Mouse (Mus musculus): ENCODE measurements at regions not wholly inside any gene's neighbourhood (a gene's known extent, or its start where the extent isn't known, plus 50 kb on each side); places are given as distances from the start of the nearest gene placed in this dataset.

DNA sequence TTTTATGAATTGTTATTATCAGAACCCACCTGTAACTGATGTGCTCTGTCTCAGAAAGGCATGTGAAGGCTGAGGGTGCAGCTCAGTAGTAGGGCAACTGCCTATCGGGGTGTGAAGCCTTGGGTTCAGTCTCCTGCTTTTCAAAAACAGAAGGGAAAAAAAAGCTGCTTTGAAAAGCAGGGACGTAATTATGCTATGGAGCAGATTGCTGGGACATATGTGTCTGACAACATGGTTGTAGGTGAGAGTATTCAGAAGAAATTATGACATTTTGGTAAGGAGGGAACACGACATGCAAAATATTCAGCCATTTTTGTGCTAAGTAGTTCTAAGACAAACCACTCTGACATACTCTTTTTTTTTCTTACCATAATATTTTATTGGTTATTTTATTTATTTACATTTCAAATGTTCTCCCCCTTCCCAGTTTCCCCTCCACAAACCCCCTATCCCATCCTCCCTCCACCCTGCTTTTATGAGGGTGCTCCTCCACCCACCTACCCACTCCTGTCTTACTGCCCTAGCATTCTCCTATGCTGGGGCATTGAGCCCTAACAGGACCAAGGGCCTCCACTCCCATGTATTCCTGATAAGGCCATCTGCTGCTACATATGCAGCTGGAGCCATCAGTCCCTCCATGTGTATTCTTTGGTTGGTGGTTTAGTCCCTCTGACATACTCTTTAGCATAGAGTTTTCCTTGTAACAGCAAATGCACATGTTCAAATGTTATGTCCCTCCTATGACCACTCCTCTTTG, 122.8 kb upstream of the Trpm3 start:
- H3K27me3 ChIP-seq (ENCODE audit: control insufficient read depth in 1 of 2, insufficient read depth in 2 of 2, low read length in 2 of 2), result no peaks in the 10 kb centered on the region
- no peaks in the 10 kb centered on the region for H3K9me3 ChIP-seq (replicated peaks; ENCODE audit: insufficient read depth, low read length)
- no peaks in the 10 kb centered on the region for H3K36me3 ChIP-seq (ENCODE audit: control insufficient read depth in 1 of 2, insufficient read depth in 2 of 2, low read length in 2 of 2)
- no peak overlapping the region for H3K27ac ChIP-seq (ENCODE audit: control insufficient read depth, low read depth, low read length)
- no peak overlapping the region for H3K9ac ChIP-seq (ENCODE audit: control insufficient read depth, low read depth, low read length, poor library complexity, severe bottlenecking)
- no peaks in the 10 kb centered on the region for H3K4me1 ChIP-seq (ENCODE audit: control insufficient read depth in 1 of 2, insufficient read depth in 2 of 2, low read length in 2 of 2)
- no peaks in the 10 kb centered on the region for H3K79me2 ChIP-seq (ENCODE audit: control insufficient read depth, insufficient read depth, low read length, poor library complexity)
- DNase-seq (ENCODE audit: low read depth, low spot score), result no peak
- TF ChIP-seq NRF1 (IDR thresholded peaks at IDR 0.05; ENCODE audit: insufficient read depth, low read depth, low read length, poor library complexity, severe bottlenecking), result no peak
- no peak for TF ChIP-seq POLR2AphosphoS5 (IDR thresholded peaks at IDR 0.05; ENCODE audit: borderline replicate concordance, low read depth, low read length)
- TF ChIP-seq RAD21 (IDR thresholded peaks at IDR 0.05; ENCODE audit: low read depth, low read length), result no peak
- TF ChIP-seq MAX (IDR thresholded peaks at IDR 0.05; ENCODE audit: low read length), result no peak
- TF ChIP-seq MAFK (IDR thresholded peaks at IDR 0.05; ENCODE audit: borderline replicate concordance, low read depth, low read length), result no peak
- TF ChIP-seq MAZ (IDR thresholded peaks at IDR 0.05; ENCODE audit: low read depth, low read length), result no peak
- H3K4me3 ChIP-seq (ENCODE audit: control insufficient read depth in 1 of 2, insufficient read depth in 1 of 2, low read depth in 2 of 2, low read length in 2 of 2), result no peak overlapping the region

DNA sequence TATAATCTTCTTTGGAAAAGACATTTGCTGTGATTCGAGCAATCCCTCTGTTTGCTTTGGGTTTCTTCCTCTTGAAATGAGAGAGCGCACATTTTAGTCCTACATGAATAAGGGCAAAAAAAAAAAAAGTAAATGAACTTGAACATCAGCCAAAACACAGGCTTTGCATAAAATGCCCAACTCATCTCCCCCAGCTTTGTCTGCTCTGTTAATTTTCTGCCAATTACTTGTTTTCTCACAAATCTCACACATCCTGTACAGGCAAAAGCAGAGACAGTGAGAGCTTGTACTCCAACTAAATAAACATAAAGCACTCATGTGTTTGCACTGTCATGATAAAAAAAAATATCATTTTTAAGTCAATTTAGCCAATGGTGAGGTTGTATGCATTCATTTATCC, 121.4 kb upstream of the Trpm3 start:
- H3K27ac ChIP-seq (ENCODE audit: control insufficient read depth, low read depth, low read length), result no peak overlapping the region
- no peaks in the 10 kb centered on the region for H3K27me3 ChIP-seq (ENCODE audit: control insufficient read depth in 1 of 2, insufficient read depth in 2 of 2, low read length in 2 of 2)
- H3K4me3 ChIP-seq (ENCODE audit: control insufficient read depth in 1 of 2, insufficient read depth in 1 of 2, low read depth in 2 of 2, low read length in 2 of 2), result no peak overlapping the region
- no peaks in the 10 kb centered on the region for H3K36me3 ChIP-seq (ENCODE audit: control insufficient read depth in 1 of 2, insufficient read depth in 2 of 2, low read length in 2 of 2)
- TF ChIP-seq MYC (IDR thresholded peaks at IDR 0.05; ENCODE audit: low read depth, low read length) (no peak), ZC3H11A (IDR thresholded peaks at IDR 0.05; ENCODE audit: low read depth, low read length) (no peak), CTCF (IDR thresholded peaks at IDR 0.05 in 2 of 3, conservative IDR thresholded peaks at IDR 0.05 in 1 of 3; ENCODE audit: control insufficient read depth in 1 of 3, insufficient read depth in 1 of 3, low read depth in 2 of 3, low read length in 3 of 3, poor library complexity in 1 of 3, severe bottlenecking in 1 of 3) (no peak), NELFE (IDR thresholded peaks at IDR 0.05; ENCODE audit: low read depth, low read length) (no peak), ZKSCAN1 (IDR thresholded peaks at IDR 0.05; ENCODE audit: low read depth, low read length) (no peak), POLR2AphosphoS5 (IDR thresholded peaks at IDR 0.05; ENCODE audit: borderline replicate concordance, low read depth, low read length) (no peak), E2F4 (IDR thresholded peaks at IDR 0.05; ENCODE audit: borderline replicate concordance, low read depth, low read length) (no peak), KAT2A (conservative IDR thresholded peaks at IDR 0.05; ENCODE audit: low read depth, low read length) (no peak), MYB (IDR thresholded peaks at IDR 0.05; ENCODE audit: low read depth, low read length) (no peak), GATA1 (IDR thresholded peaks at IDR 0.05; ENCODE audit: low read depth, low read length) (no peak), TCF12 (IDR thresholded peaks at IDR 0.05; ENCODE audit: low read depth, low read length) (no peak), TAL1 (IDR thresholded peaks at IDR 0.05; ENCODE audit: low read length) (no peak)
- no peak overlapping the region for H3K9ac ChIP-seq (ENCODE audit: control insufficient read depth, low read depth, low read length, poor library complexity, severe bottlenecking)
- no peaks in the 10 kb centered on the region for H3K79me2 ChIP-seq (ENCODE audit: control insufficient read depth, insufficient read depth, low read length, poor library complexity)
- no peaks in the 10 kb centered on the region for H3K9me3 ChIP-seq (replicated peaks; ENCODE audit: insufficient read depth, low read length)
- DNase-seq (ENCODE audit: low read depth, low spot score), result no peak
- H3K4me1 ChIP-seq (ENCODE audit: control insufficient read depth in 1 of 2, insufficient read depth in 2 of 2, low read length in 2 of 2), result no peaks in the 10 kb centered on the region

Data from MEL (cell line).